Mouse (Mus musculus): ENCODE measurements around the gene Btbd16. TPM values are rescaled to one million over a fixed set of nuclear protein-coding genes. Genes with fewer than 3 reads are reported as not detected.

Btbd16 gene
- polyA plus RNA-seq, 1 experiment: not detected

DNA sequence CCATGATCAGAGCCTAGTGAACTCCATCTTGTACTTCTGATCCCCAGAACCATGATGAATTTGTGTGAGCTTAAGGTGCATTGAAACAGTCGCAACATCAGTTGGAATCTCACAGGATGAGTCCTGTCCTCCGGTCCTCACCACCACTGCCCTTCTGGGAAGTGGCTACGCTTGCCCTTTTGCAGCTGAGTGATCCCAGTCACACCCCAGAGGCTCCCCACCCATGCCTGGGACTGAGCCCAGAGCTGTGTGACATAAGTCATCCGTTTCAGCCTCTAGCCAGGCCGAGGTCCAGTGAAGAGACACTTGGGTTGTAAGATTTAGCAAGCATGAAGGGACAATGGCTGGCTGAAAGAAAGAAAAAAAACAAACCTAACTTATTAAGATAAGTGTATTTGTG, 31.1 kb downstream of the Btbd16 start:
- H3K4me3 ChIP-seq (replicated peaks): no peak overlapping the region
- H3K4me1 ChIP-seq (ENCODE audit: control insufficient read depth): no peaks in the 10 kb centered on the region
- no peaks in the 10 kb centered on the region for H3K36me3 ChIP-seq (ENCODE audit: control insufficient read depth)
- no peaks in the 10 kb centered on the region for H3K9me3 ChIP-seq (ENCODE audit: control insufficient read depth, low read length)
- H3K27me3 ChIP-seq (ENCODE audit: control insufficient read depth): no peaks in the 10 kb centered on the region
- TF ChIP-seq TAL1 (IDR thresholded peaks at IDR 0.05; ENCODE audit: low read length) (no peak), GATA1 (IDR thresholded peaks at IDR 0.05; ENCODE audit: low read length) (no peak)

- Histone ChIP-seq H3K36me3 (ENCODE audit: control insufficient read depth) (no peaks in the 10 kb centered on the region), H3K4me3 (replicated peaks) (no peak overlapping the region), H3K4me1 (ENCODE audit: control insufficient read depth) (no peaks in the 10 kb centered on the region), H3K27me3 (ENCODE audit: control insufficient read depth) (no peaks in the 10 kb centered on the region), H3K9me3 (ENCODE audit: control insufficient read depth, low read length) (no peaks in the 10 kb centered on the region)
- TF ChIP-seq GATA1 (IDR thresholded peaks at IDR 0.05; ENCODE audit: low read length) (no peak), TAL1 (IDR thresholded peaks at IDR 0.05; ENCODE audit: low read length) (no peak)
Observed at GRCm38 (mm10) chr7:130807749-130808148, 33.9 kb downstream of the Btbd16 start.

DNA sequence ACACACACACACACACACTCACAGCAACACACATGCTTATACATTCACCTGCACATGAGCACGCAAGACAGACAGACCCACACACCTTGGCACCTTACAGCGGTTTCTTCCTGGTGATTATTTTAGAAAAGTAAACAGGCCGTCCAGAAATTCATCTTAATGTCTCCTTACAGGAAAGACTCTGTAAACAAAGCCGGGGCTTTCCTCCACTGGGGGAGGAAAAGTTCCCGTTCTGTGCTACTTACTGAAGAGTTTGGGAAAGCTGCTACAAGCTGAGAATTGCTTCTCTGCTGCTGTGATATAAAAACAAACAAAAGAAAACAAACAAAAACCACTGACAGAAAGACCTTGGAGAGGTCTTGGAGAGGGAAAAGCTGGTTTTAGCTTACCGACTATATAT, 34.8 kb downstream of the Btbd16 start:
- H3K4me3 ChIP-seq (replicated peaks): no peak overlapping the region
- no peaks in the 10 kb centered on the region for H3K27me3 ChIP-seq (ENCODE audit: control insufficient read depth)
- TF ChIP-seq GATA1 (IDR thresholded peaks at IDR 0.05; ENCODE audit: low read length) (no peak), TAL1 (IDR thresholded peaks at IDR 0.05; ENCODE audit: low read length) (no peak)
- no peaks in the 10 kb centered on the region for H3K4me1 ChIP-seq (ENCODE audit: control insufficient read depth)
- no peaks in the 10 kb centered on the region for H3K9me3 ChIP-seq (ENCODE audit: control insufficient read depth, low read length)
- H3K36me3 ChIP-seq (ENCODE audit: control insufficient read depth): no peaks in the 10 kb centered on the region

DNA sequence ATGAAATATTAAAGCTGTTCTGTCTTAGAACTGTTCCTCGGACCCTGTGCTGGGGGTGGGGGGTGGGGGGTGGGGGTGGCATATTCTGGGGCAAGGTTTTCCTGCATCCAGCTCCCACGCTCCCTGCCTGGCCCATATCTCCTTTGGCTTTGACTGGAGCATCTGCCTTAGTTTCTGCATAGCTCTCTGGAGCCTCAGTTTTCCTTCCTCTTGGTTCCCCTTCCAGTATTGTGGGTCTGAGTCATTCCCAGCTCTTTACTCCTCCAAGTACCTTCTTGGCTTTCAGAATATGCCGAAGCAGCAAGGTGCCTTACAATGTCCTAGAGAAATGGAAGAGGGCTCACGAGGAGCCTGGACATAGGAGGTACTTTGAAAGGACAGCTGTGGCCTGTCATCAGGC, 36.4 kb downstream of the Btbd16 start:
- H3K27me3 ChIP-seq (ENCODE audit: control insufficient read depth): no peaks in the 10 kb centered on the region
- H3K36me3 ChIP-seq (ENCODE audit: control insufficient read depth): no peaks in the 10 kb centered on the region
- H3K4me3 ChIP-seq (replicated peaks): no peak overlapping the region
- H3K4me1 ChIP-seq (ENCODE audit: control insufficient read depth): no peaks in the 10 kb centered on the region
- no peaks in the 10 kb centered on the region for H3K9me3 ChIP-seq (ENCODE audit: control insufficient read depth, low read length)
- no peak for TF ChIP-seq GATA1 (IDR thresholded peaks at IDR 0.05; ENCODE audit: low read length)
- TF ChIP-seq TAL1 (IDR thresholded peaks at IDR 0.05; ENCODE audit: low read length): no peak

DNA sequence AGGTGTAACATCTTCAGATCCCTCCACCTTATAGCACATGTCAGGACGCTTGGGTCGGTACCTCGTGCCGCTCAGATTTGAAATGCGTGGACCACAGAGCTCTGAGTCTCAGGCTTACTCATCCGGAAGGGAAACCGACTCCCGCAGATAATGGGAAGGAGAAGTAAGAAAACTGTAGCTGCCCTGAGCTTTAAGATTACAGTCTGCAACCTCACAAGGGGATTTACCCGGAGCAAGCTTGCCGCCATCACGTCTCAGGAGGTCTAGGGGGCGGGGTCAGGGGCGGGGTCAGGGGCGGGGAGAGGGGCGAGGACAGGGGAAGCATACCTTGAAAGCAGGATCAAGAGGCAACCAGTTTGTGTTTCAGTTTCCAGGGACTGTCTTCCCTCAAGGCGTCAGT, 38.5 kb downstream of the Btbd16 start:
- no peaks in the 10 kb centered on the region for H3K9me3 ChIP-seq (ENCODE audit: control insufficient read depth, low read length)
- H3K27me3 ChIP-seq (ENCODE audit: control insufficient read depth): no peaks in the 10 kb centered on the region
- no peaks in the 10 kb centered on the region for H3K4me1 ChIP-seq (ENCODE audit: control insufficient read depth)
- no peaks in the 10 kb centered on the region for H3K36me3 ChIP-seq (ENCODE audit: control insufficient read depth)
- TF ChIP-seq GATA1 (IDR thresholded peaks at IDR 0.05; ENCODE audit: low read length): no peak
- TF ChIP-seq TAL1 (IDR thresholded peaks at IDR 0.05; ENCODE audit: low read length): no peak
- no peak overlapping the region for H3K4me3 ChIP-seq (replicated peaks)

DNA sequence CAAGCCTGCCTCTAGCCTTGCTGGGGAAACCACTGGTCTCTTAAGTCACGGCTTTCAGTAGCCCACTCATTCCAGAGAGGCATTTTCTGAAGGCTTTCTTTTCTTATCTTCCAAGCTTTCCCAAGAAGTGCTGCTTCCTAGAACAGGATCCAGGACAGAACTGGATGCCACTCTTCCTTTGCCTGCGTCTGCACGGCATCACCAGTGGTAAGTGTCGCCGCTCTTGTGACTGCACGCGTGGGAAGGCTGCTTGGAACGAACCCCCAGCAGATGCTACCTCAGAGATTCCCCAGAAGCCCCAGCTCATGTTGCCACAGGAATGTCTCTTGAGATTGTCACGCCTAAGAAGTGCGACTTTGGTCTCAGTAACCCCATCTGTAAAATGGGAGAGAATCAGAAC, 41.7 kb downstream of the Btbd16 start:
- Histone ChIP-seq H3K36me3 (ENCODE audit: control insufficient read depth) (no peaks in the 10 kb centered on the region), H3K9me3 (ENCODE audit: control insufficient read depth, low read length) (no peaks in the 10 kb centered on the region), H3K27me3 (ENCODE audit: control insufficient read depth) (no peaks in the 10 kb centered on the region), H3K4me1 (ENCODE audit: control insufficient read depth) (no peaks in the 10 kb centered on the region), H3K4me3 (replicated peaks) (no peak overlapping the region)
- TF ChIP-seq GATA1 (IDR thresholded peaks at IDR 0.05; ENCODE audit: low read length) (no peak), TAL1 (IDR thresholded peaks at IDR 0.05; ENCODE audit: low read length) (no peak)

DNA sequence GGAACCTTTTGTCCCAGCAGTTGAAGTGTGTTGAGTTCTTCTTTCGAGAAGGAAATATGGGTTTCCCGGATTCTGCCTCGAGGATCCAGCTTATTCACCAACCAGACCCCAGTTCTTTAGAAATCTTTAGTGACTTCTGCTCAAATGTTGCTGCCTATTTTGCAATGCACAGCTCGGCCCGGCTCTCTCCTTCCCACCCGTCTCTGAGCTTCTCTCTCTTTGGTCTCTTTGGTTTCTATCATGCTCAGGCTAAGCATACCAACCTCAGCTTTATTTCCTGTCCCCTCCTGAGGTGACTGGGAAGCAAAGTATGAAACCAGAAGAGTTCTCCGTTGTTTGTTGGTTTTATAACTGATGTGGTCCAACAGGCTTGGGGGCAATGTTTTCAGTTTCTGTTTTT, 42.4 kb downstream of the Btbd16 start:
- no peaks in the 10 kb centered on the region for H3K27me3 ChIP-seq (ENCODE audit: control insufficient read depth)
- H3K36me3 ChIP-seq (ENCODE audit: control insufficient read depth): no peaks in the 10 kb centered on the region
- TF ChIP-seq GATA1 (IDR thresholded peaks at IDR 0.05; ENCODE audit: low read length): no peak
- no peak for TF ChIP-seq TAL1 (IDR thresholded peaks at IDR 0.05; ENCODE audit: low read length)
- no peak overlapping the region for H3K4me3 ChIP-seq (replicated peaks)
- H3K9me3 ChIP-seq (ENCODE audit: control insufficient read depth, low read length): no peaks in the 10 kb centered on the region
- no peaks in the 10 kb centered on the region for H3K4me1 ChIP-seq (ENCODE audit: control insufficient read depth)

DNA sequence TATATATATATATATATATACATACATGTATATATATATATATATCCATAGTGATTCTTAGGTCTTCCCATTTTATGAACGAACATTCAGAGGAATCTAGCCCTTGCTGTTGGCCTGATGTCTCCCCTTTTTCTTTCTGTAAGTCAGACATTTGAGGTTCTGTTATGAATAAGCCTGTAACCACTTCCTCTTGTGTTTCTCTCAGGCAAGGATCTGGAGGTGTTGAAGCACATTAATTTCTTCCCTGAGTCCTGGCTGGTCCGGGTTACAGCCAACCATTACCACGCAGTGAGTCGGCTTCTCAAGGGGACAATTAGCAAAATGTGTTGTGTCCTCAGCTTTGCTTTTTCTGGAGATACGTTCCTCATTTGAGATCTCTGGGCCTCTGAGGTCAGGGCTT, 44.9 kb downstream of the Btbd16 start:
- no peak overlapping the region for H3K4me3 ChIP-seq (replicated peaks)
- no peak for TF ChIP-seq GATA1 (IDR thresholded peaks at IDR 0.05; ENCODE audit: low read length)
- no peaks in the 10 kb centered on the region for H3K27me3 ChIP-seq (ENCODE audit: control insufficient read depth)
- no peaks in the 10 kb centered on the region for H3K4me1 ChIP-seq (ENCODE audit: control insufficient read depth)
- no peaks in the 10 kb centered on the region for H3K36me3 ChIP-seq (ENCODE audit: control insufficient read depth)
- H3K9me3 ChIP-seq (ENCODE audit: control insufficient read depth, low read length): no peaks in the 10 kb centered on the region

DNA sequence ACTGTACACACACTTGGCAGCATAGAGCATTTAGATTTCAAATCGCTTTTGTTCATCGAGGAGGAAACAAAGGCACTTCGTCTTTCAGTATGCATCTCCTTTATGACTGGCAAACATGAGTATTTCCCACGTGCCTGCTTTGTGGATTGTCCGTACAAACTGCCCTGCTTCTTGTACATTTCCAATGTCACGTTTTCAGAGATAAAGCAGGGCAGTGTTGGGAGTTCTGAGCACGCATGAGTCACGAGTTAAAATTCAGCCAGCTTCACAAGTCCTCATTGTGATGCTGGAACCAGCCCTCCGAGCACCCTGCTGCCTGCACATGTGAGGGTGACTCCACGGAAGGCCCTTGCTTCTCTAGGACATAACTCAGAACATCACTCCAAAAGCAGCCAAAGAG, 45.8 kb downstream of the Btbd16 start:
- TF ChIP-seq GATA1 (IDR thresholded peaks at IDR 0.05; ENCODE audit: low read length): no peak
- no peak for TF ChIP-seq TAL1 (IDR thresholded peaks at IDR 0.05; ENCODE audit: low read length)
- no peaks in the 10 kb centered on the region for H3K9me3 ChIP-seq (ENCODE audit: control insufficient read depth, low read length)

GRCm38 (mm10) chr7:130823992-130824391, 50.1 kb downstream of the Btbd16 start:
- Histone ChIP-seq H3K4me1 (ENCODE audit: control insufficient read depth) (no peaks in the 10 kb centered on the region), H3K27me3 (ENCODE audit: control insufficient read depth) (no peaks in the 10 kb centered on the region), H3K9me3 (ENCODE audit: control insufficient read depth, low read length) (no peaks in the 10 kb centered on the region), H3K36me3 (ENCODE audit: control insufficient read depth) (no peaks in the 10 kb centered on the region), H3K4me3 (replicated peaks) (no peak overlapping the region)
- no peak for TF ChIP-seq GATA1 (IDR thresholded peaks at IDR 0.05; ENCODE audit: low read length)

More for the DNA sequence above, 45.8 kb downstream of the Btbd16 start:
- Histone ChIP-seq H3K27me3 (ENCODE audit: control insufficient read depth) (no peaks in the 10 kb centered on the region), H3K4me3 (replicated peaks) (no peak overlapping the region), H3K4me1 (ENCODE audit: control insufficient read depth) (no peaks in the 10 kb centered on the region), H3K36me3 (ENCODE audit: control insufficient read depth) (no peaks in the 10 kb centered on the region)
